Mouse (Mus musculus) lung, postnatal 0 days (tissue): ENCODE measurements at regions not wholly inside any gene's neighbourhood (a gene's known extent, or its start where the extent isn't known, plus 50 kb on each side); places are given as distances from the start of the nearest gene placed in this dataset.

Experiments used
- ATAC-seq: fragments of 200-750 bp; cut with Nextera tagmentation; 2 replicates; pipeline ENCODE4 v1.8.0; 2017; ENCODE audit warnings: moderate library complexity
- DNase-seq: peaks from one replicate; pipeline ENCODE4 v3.0.0-alpha.2; 2016; ENCODE audit warnings: low spot score
- H3K27ac ChIP-seq: fragments of 300-500 bp; sonication (generic); 2 replicates; pipeline ENCODE4 v1.5.1; 2014; ENCODE audit warnings: antibody characterized with exemption, mild to moderate bottlenecking, low read length, mixed read lengths
- H3K27me3 ChIP-seq: fragments of 300-500 bp; sonication (generic); replicated peaks from 2 replicates; pipeline ENCODE4 v1.6.1; 2014; ENCODE audit warnings: low read length, mixed read lengths; ENCODE audit not compliant: insufficient read depth
- H3K36me3 ChIP-seq: fragments of 300-500 bp; sonication (generic); 2 replicates; pipeline ENCODE4 v1.6.1; 2014; ENCODE audit warnings: low read length, mixed read lengths; ENCODE audit not compliant: insufficient read depth
- H3K4me1 ChIP-seq: fragments of 300-500 bp; sonication (generic); 2 replicates; pipeline ENCODE4 v1.6.1; 2014; ENCODE audit warnings: antibody characterized with exemption, low read depth, low read length, mixed read lengths; ENCODE audit not compliant: insufficient read depth
- H3K4me2 ChIP-seq: fragments of 300-500 bp; sonication (generic); replicated peaks from 2 replicates; pipeline ENCODE4 v1.6.1; 2014; ENCODE audit warnings: low read depth, mild to moderate bottlenecking, low read length, moderate library complexity, mixed read lengths
- H3K4me3 ChIP-seq: fragments of 300-500 bp; sonication (generic); 2 replicates; pipeline ENCODE4 v1.5.1; 2014; ENCODE audit warnings: low read depth, low read length
- H3K9ac ChIP-seq: fragments of 300-500 bp; sonication (generic); replicated peaks from 2 replicates; pipeline ENCODE4 v1.6.1; 2014; ENCODE audit warnings: low read depth, mild to moderate bottlenecking
- H3K9me3 ChIP-seq: fragments of 300-500 bp; sonication (generic); 2 replicates; pipeline ENCODE4 v1.6.1; 2016; ENCODE audit warnings: low read length, mixed read lengths
- CTCF ChIP-seq: IDR thresholded peaks from 2 replicates; pipeline ENCODE4 v1.5.1; 2016; ENCODE audit warnings: antibody characterized with exemption, mild to moderate bottlenecking
- EP300 ChIP-seq: IDR thresholded peaks from 2 replicates; pipeline ENCODE4 v1.6.1; 2016; ENCODE audit warnings: antibody characterized with exemption, mild to moderate bottlenecking, control low read depth
- whole genome bisulfite sequencing: fragments of 180-500 bp; shearing (Covaris S2); extraction: QIAGEN DNeasy Blood & Tissue Kit; methylation state at CpG from one replicate; pipeline ENCODE4 v1.1.7; 2014; 5-methylcytosine and 5-hydroxymethylcytosine counted together

DNA sequence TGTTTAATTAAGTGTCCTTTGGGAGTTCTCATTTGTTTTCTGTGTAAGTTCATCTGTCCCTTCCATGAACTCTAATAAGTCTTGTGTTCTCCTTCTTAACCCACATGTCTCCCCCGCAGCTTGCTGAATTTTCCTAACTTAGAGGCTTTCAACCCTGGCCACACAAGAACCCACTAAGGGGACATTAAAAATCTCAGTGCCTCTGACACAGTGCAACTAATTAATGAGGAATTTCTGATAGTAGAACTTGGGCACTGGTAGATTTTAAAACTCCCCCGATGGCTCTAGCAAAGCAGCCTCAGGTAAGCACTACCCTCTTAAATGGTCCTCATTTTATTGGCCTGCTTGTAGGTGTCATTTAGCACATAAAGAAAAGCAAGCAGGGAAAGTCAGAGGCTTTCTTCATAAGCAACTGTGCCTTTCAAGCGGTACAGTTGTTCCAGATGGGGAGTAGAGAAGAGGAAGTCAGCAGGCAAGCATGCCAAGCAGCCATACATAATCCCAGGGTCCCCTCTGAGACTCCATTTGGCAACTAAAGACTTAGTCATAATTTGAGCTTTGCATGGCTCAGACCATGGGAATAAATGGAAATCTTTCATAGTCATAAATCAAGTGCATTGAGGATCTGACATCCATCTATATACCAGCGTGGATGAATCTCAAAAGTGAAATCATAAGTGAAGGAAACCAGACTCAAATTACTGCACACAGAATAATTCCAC lies 117.7 kb upstream of the Slc24a3 start:
- Histone ChIP-seq H3K27ac (no peak overlapping the region), H3K9ac (no peak overlapping the region), H3K4me2 (no peak overlapping the region), H3K27me3 (no peaks in the 10 kb centered on the region), H3K9me3 (no peaks in the 10 kb centered on the region), H3K4me1 (no peaks in the 10 kb centered on the region), H3K36me3 (no peaks in the 10 kb centered on the region), H3K4me3 (no peak overlapping the region)
- WGBS = 79% methylated on average over 4 of the region's 4 CpGs
- no peak for TF ChIP-seq EP300
- no peak for TF ChIP-seq CTCF
- ATAC-seq = no peak
- DNase-seq = no peak

DNA sequence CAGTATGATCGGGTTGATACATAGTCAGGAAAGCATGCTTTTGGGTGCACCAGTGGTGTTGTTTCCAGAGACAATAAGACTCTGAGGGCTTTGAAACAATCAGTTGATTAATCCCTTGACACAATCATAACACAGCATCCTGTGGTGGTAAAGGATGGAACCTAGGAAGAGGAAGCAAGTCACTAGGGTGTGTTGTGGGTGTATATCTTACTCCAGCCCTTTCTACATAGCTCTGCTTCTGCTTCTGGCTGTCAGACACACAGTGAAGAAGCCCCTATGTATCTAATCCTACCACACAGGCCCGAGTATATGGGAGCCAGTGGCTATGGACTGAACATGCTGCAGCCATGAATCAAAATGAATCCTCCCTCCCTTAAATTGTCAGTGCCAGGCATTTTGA lies 115.1 kb upstream of the Slc24a3 start:
- Histone ChIP-seq H3K36me3 (no peaks in the 10 kb centered on the region), H3K4me3 (no peak overlapping the region), H3K27ac (no peak overlapping the region), H3K9ac (no peak overlapping the region), H3K27me3 (no peaks in the 10 kb centered on the region), H3K4me1 (no peaks in the 10 kb centered on the region), H3K4me2 (no peak overlapping the region), H3K9me3 (no peaks in the 10 kb centered on the region)
- TF ChIP-seq EP300 (no peak), CTCF (no peak)
- WGBS = 53% methylated on average over 2 of the region's 2 CpGs
- DNase-seq (no peak), ATAC-seq (no peak)

DNA sequence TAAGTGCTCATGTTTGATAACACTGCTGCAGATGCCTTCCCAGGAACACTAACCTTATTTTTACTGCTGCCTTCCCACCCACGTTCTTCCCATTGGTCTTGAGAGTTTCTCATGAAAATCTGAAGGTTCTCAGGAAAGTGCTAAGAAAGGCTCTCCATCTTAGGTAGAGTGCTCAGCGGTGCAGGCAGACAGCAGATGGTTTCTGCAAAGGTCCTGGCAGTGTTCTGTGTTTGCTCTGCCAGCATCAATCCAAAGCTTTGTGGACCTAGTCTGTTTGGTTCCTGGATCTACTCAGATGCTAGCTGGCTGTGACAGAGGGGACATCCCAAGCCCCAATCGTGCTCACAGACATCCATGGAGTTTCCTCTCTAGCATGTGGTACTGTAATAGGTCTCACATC lies 111.3 kb upstream of the Slc24a3 start:
- DNase-seq (no peak), ATAC-seq (no peak)
- Histone ChIP-seq H3K4me3 (no peak overlapping the region), H3K4me2 (no peak overlapping the region), H3K4me1 (no peaks in the 10 kb centered on the region), H3K27ac (no peak overlapping the region), H3K9ac (no peak overlapping the region), H3K27me3 (no peaks in the 10 kb centered on the region), H3K9me3 (no peaks in the 10 kb centered on the region), H3K36me3 (no peaks in the 10 kb centered on the region)
- TF ChIP-seq EP300 (no peak), CTCF (no peak)
- WGBS = 61% methylated on average over 3 of the region's 3 CpGs

DNA sequence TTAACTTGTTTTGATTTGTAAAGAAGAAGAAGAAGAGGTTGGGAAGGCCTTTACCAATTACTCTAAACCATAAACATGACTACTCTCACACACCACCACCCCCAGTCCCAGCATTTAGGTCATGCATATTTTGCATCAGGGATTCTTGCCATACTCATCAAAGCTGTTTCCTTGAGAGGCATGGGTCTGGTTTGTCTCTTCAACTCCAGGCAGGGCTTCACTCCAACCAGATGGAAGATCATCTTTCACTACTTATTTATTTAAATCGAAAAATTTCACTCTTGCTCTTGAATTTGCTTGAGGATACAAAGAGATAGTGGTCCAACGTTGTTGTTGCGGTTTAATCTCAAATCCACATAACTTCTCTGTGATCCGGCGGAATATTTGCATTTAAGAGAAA lies 110.8 kb upstream of the Slc24a3 start:
- TF ChIP-seq EP300 (no peak), CTCF (no peak)
- 42% methylated on average over 5 of the region's 5 CpGs for WGBS
- ATAC-seq = no peak
- Histone ChIP-seq H3K27me3 (no peaks in the 10 kb centered on the region), H3K9ac (no peak overlapping the region), H3K4me3 (no peak overlapping the region), H3K4me2 (no peak overlapping the region), H3K36me3 (no peaks in the 10 kb centered on the region), H3K9me3 (no peaks in the 10 kb centered on the region), H3K27ac (no peak overlapping the region), H3K4me1 (no peaks in the 10 kb centered on the region)
- DNase-seq = no peak

DNA sequence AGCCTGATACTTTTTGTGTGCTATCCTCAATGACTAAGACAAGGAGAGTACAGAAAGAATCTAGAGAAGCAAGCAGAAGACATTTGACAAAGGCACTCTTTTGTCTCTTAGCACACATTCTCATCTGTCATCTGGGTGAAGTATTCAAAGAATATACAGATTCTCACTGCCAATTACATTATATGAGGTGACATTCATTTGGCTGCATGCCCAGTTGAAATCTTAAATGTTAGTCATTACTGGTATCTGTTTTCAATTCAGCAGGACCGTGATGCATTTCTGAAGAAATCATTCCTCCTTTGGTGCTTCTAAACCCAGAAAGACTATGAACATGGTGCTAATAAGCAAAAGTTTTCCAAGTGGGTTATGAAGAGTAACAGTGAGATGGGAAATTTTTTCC lies 97.6 kb upstream of the Slc24a3 start:
- no peak for DNase-seq
- no peaks in the 10 kb centered on the region for H3K27me3 ChIP-seq
- TF ChIP-seq EP300 (no peak), CTCF (no peak)
- H3K27ac ChIP-seq = no peak overlapping the region
- WGBS = 50% methylated on average over 1 of the region's 1 CpGs
- H3K4me1 ChIP-seq = no peaks in the 10 kb centered on the region
- H3K9ac ChIP-seq = no peak overlapping the region
- no peak for ATAC-seq
- H3K9me3 ChIP-seq = no peaks in the 10 kb centered on the region
- H3K36me3 ChIP-seq = no peaks in the 10 kb centered on the region
- no peak overlapping the region for H3K4me3 ChIP-seq
- no peak overlapping the region for H3K4me2 ChIP-seq

DNA sequence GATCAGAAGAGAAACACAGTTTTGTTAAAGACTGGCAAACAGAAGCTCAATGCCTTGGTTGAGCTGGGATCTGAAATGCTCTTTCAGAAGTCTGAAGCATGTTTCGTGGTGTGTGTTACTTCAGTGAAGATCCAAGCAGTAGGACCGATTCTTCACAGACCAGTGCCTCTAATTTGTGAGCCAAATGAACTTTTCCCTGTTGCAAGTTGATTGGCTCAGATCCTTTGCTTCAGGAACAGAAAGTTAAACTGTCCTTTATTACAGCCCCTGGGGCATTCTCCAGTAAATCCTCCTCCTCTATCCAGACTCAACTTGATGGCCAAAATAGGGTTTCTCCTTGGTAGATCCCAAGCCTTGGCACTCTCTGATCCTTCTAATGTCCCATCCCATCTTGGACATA lies 85.6 kb upstream of the Slc24a3 start:
- DNase-seq = no peak
- Histone ChIP-seq H3K9me3 (no peaks in the 10 kb centered on the region), H3K4me1 (no peaks in the 10 kb centered on the region), H3K9ac (no peak overlapping the region), H3K27me3 (no peaks in the 10 kb centered on the region), H3K27ac (no peak overlapping the region), H3K4me3 (no peak overlapping the region), H3K4me2 (no peak overlapping the region), H3K36me3 (no peaks in the 10 kb centered on the region)
- ATAC-seq = no peak
- 83% methylated on average over 2 of the region's 2 CpGs for WGBS
- TF ChIP-seq EP300 (no peak), CTCF (no peak)

DNA sequence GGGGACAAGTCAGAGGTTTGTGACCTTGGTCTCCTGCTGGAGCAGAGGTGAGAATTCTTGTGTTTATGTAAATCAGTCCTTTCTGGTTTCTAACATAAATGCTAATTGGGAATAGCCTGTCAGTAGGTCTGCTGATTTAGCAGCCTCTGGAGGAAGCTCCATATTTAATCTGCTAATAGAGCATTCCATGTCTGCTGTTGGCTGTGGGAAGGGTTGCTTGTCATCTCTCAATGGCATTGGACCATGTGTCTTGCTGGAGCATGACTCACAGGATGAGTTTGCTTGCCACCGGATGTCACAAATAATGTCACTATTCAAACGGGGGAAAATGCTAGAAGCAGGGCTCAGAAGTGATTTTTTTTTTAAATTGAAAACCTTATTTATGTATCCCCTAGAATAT lies 82.9 kb upstream of the Slc24a3 start:
- 64% methylated on average over 2 of the region's 2 CpGs for WGBS
- ATAC-seq = no peak
- H3K4me3 ChIP-seq = no peak overlapping the region
- no peaks in the 10 kb centered on the region for H3K27me3 ChIP-seq
- no peak overlapping the region for H3K9ac ChIP-seq
- DNase-seq = no peak
- H3K9me3 ChIP-seq = no peaks in the 10 kb centered on the region
- H3K27ac ChIP-seq = no peak overlapping the region
- no peaks in the 10 kb centered on the region for H3K4me1 ChIP-seq
- TF ChIP-seq EP300 (no peak), CTCF (no peak)
- no peaks in the 10 kb centered on the region for H3K36me3 ChIP-seq
- H3K4me2 ChIP-seq = no peak overlapping the region
